ENCODE assay signal across 16 mouse cellular contexts in the genomic region with DNA sequence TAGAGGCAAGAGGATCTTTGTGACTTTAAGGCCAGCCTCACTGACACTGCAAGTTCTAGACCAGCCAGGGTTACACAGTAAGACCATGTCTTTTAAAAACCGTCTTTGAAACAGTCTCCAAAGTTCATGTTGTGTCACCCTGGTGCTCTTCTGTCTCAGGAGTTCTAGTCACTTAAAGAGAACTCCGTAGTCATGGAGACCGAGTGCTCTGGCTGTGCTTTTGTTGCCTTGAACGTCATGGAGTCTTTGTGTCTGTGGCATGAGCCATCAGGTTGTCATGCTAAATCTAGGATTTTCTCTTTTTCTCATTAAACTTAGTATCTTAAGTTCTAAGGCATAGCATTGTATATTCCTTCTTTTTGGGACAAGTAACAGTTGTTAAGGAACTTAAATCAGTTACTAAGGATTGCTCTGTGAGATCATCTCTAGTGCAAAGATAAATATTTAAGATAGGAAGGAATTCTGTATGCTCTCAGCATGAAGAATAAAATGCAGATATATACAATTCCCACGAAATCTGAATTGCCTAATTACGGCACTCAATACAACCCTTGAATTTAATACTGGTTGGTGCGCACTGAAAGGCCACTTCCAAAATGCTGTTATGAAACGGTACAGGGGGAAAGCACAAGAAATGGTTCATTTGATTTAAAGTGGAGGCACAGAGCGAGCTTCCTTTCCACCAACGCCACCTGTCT.
DNase-seq lines count a peak whose midpoint lies in the region; ATAC-seq and TF ChIP-seq lines count a peak whose summit lies in the region.
"Had no signal": no experiment of that assay in that cellular context is flagged by ENCODE, and none has a peak within 500 bp of the region (broad histone marks: within the 10 kb centered on the region; RNA-seq: fewer than 3 reads in every experiment).

No protein-coding gene starts in this region.

- DNase-seq in lung, postnatal 0 days (ENCODE audit: low spot score) = no peak
- DNase-seq in embryo, embryonic 11 days = peak; percentile 24
- peak; percentile 13 for DNase-seq in midbrain, embryonic 10.5 days (ENCODE audit: low spot score)
- DNase-seq in retina, postnatal 1 day = peak; percentile 4
- no peak for DNase-seq in thymus, postnatal 25 days
- no peak for DNase-seq in right cerebral cortex, postnatal 10 days (ENCODE audit: low spot score in 2 of 2)
- DNase-seq: cerebellum, adult 18-20 months; gastrocnemius, postnatal 25 days; kidney, adult 8-10 months; liver, postnatal 0 days; thymus, postnatal 36 days had no signal

- no peak overlapping the region for H3K27ac ChIP-seq in lung, embryonic 16.5 days (ENCODE audit: low read length)
- H3K27ac ChIP-seq in lung, postnatal 0 days (ENCODE audit: low read length) = no peak overlapping the region
- H3K27ac ChIP-seq in midbrain, embryonic 10.5 days (replicated peaks) = no peak overlapping the region
- H3K27ac ChIP-seq: embryonic facial prominence, embryonic 12.5 days; heart, embryonic 13.5 days; left cerebral cortex, adult 2 months had no signal

- no peaks in the 10 kb centered on the region for H3K9me3 ChIP-seq in lung, embryonic 16.5 days (ENCODE audit: control insufficient read depth, low read length)
- H3K9me3 ChIP-seq in lung, postnatal 0 days (ENCODE audit: low read length) = no peaks in the 10 kb centered on the region
- H3K9me3 ChIP-seq in midbrain, embryonic 10.5 days (replicated peaks) = no peaks in the 10 kb centered on the region
- H3K9me3 ChIP-seq: embryonic facial prominence, embryonic 12.5 days; heart, embryonic 13.5 days had no signal

- no peaks in the 10 kb centered on the region for H3K36me3 ChIP-seq in lung, embryonic 16.5 days (ENCODE audit: control insufficient read depth, insufficient read depth, low read length)
- H3K36me3 ChIP-seq in lung, postnatal 0 days (ENCODE audit: insufficient read depth, low read length) = no peaks in the 10 kb centered on the region
- no peaks in the 10 kb centered on the region for H3K36me3 ChIP-seq in midbrain, embryonic 10.5 days
- H3K36me3 ChIP-seq: embryonic facial prominence, embryonic 12.5 days; heart, embryonic 13.5 days had no signal

- no peak for TF ChIP-seq EP300 in lung, postnatal 0 days (IDR thresholded peaks at IDR 0.05)

- no peaks in the 10 kb centered on the region for H3K27me3 ChIP-seq in lung, embryonic 16.5 days (ENCODE audit: control insufficient read depth, insufficient read depth, low read depth, low read length)
- no peaks in the 10 kb centered on the region for H3K27me3 ChIP-seq in lung, postnatal 0 days (replicated peaks; ENCODE audit: insufficient read depth, low read length)
- H3K27me3 ChIP-seq in midbrain, embryonic 10.5 days (ENCODE audit: low read depth, poor library complexity, severe bottlenecking) = no peaks in the 10 kb centered on the region
- H3K27me3 ChIP-seq: embryonic facial prominence, embryonic 12.5 days; heart, embryonic 13.5 days; megakaryocyte, embryonic 14.5 days had no signal

- H3K4me3 ChIP-seq in lung, embryonic 16.5 days (ENCODE audit: low read length) = no peak overlapping the region
- H3K4me3 ChIP-seq in lung, postnatal 0 days (ENCODE audit: low read depth, low read length) = no peak overlapping the region
- no peak overlapping the region for H3K4me3 ChIP-seq in midbrain, embryonic 10.5 days
- H3K4me3 ChIP-seq: embryonic facial prominence, embryonic 12.5 days; heart, embryonic 13.5 days; left cerebral cortex, adult 2 months; megakaryocyte, embryonic 14.5 days had no signal

- no peaks in the 10 kb centered on the region for H3K4me1 ChIP-seq in lung, embryonic 16.5 days (replicated peaks; ENCODE audit: control insufficient read depth, insufficient read depth, low read length)
- no peaks in the 10 kb centered on the region for H3K4me1 ChIP-seq in lung, postnatal 0 days (ENCODE audit: insufficient read depth, low read depth, low read length)
- peaks cover 10% of the 10 kb centered on the region for H3K4me1 ChIP-seq in midbrain, embryonic 10.5 days
- H3K4me1 ChIP-seq: embryonic facial prominence, embryonic 12.5 days; heart, embryonic 13.5 days; megakaryocyte, embryonic 14.5 days had no signal

- TF ChIP-seq CTCF in lung, postnatal 0 days (IDR thresholded peaks at IDR 0.05) = no peak

- no peak overlapping the region for H3K4me2 ChIP-seq in lung, embryonic 16.5 days (ENCODE audit: low read depth, low read length)
- H3K4me2 ChIP-seq in lung, postnatal 0 days (replicated peaks; ENCODE audit: low read depth, low read length) = no peak overlapping the region
- H3K4me2 ChIP-seq: embryonic facial prominence, embryonic 12.5 days; heart, embryonic 13.5 days had no signal

- ATAC-seq in lung, embryonic 16.5 days (ENCODE audit: low read depth) = peak; percentile 60; the same call in 1 of the 2 replicates
- ATAC-seq in lung, postnatal 0 days = no peak
- ATAC-seq: liver, postnatal 0 days had no signal

- WGBS in lung, embryonic 16.5 days = 47% methylated on average over 10 of the region's 10 CpGs
- 43% methylated on average over 10 of the region's 10 CpGs for WGBS in lung, postnatal 0 days
- 58% methylated on average over 10 of the region's 10 CpGs for WGBS in midbrain, embryonic 10.5 days

- H3K9ac ChIP-seq in lung, embryonic 16.5 days (ENCODE audit: low read length) = no peak overlapping the region
- H3K9ac ChIP-seq in lung, postnatal 0 days (replicated peaks; ENCODE audit: low read depth) = no peak overlapping the region
- H3K9ac ChIP-seq: embryonic facial prominence, embryonic 12.5 days; heart, embryonic 13.5 days; liver, postnatal 0 days had no signal

Comparison
In these comparisons a context has a peak if more than half of its experiments do, and no peak if none do; other contexts are left out.
1. DNase-seq: peak in embryo, embryonic 11 days (single experiment), midbrain, embryonic 10.5 days (single experiment) and retina, postnatal 1 day (single experiment); none in lung, postnatal 0 days (single experiment), thymus, postnatal 25 days (single experiment) and right cerebral cortex, postnatal 10 days (0 of 2).